Mouse (Mus musculus) thymus, adult 2 months (tissue): Measurements from ENCODE around the gene Zkscan3.

Experiments
- CTCF ChIP-seq: fragments of 200-500 bp; IDR thresholded peaks from 2 replicates; pipeline ENCODE4 v1.5.1; 2012; ENCODE audit warnings: mild to moderate bottlenecking, control low read depth, low read length, moderate library complexity, borderline replicate concordance; ENCODE audit not compliant: control insufficient read depth, poor library complexity, insufficient read depth; ENCODE audit errors: extremely low read depth
- POLR2A ChIP-seq: fragments of 200-500 bp; IDR thresholded peaks from 2 replicates; pipeline ENCODE4 v1.6.1; 2012; ENCODE audit warnings: mild to moderate bottlenecking, low read length, control low read depth, moderate library complexity; ENCODE audit not compliant: control insufficient read depth, poor library complexity, insufficient read depth; ENCODE audit errors: extremely low read depth

DNA sequence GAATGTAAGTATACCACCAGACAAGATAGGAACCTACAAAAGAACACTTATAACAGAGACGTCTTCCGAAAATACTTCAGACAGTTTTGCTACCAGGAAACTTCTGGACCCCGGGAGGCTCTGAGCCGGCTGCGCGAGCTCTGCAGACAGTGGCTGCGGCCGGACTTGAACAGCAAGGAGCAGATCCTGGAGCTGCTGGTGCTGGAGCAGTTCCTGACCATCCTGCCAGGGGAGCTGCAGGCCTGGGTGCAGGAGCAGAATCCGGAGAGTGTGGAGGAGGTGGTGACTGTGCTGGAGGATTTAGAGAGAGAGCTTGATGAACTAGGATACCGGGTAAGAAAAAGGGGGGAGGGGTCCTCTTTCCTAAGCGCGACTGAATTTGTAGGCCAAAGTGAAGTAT is 38.8 kb downstream of the Zkscan3 start:
- no peak for TF ChIP-seq CTCF
- TF ChIP-seq POLR2A = no peak
